Mouse (Mus musculus): ENCODE measurements around the gene C2cd3. TPM values are rescaled to one million over a fixed set of nuclear protein-coding genes. Genes with fewer than 3 reads are reported as not detected.

C2cd3 gene
- total RNA-seq, 2 experiments from 2014 or later: 25.3 to 28.8 TPM

- Histone ChIP-seq H3K27ac (no peak overlapping the region; the same call in 1 of the 2 replicates), H3K4me3 (no peak overlapping the region)
- intact Hi-C loops (cut with DNase I): loop anchor here (2.0 kb wide), 1 partner anchor 24 kb away; no protein-coding TSS in a partner anchor
- DNase-seq (ENCODE audit: extremely low spot score in 1 of 2, low spot score in 2 of 2): no peak
- TF ChIP-seq CTCF (IDR thresholded peaks at IDR 0.05): no peak
Measured at GRCm38 (mm10) chr7:100364888-100365287, 7.1 kb upstream of the C2cd3 start.

GRCm38 (mm10) chr7:100372452-100372980 lies 483 bp downstream of the C2cd3 start:
- DNase-seq (ENCODE audit: extremely low spot score in 1 of 2, low spot score in 2 of 2): no peak
- H3K27ac ChIP-seq: peak overlapping the region; percentile 41
- no peak for TF ChIP-seq CTCF (IDR thresholded peaks at IDR 0.05)
- H3K4me3 ChIP-seq: peak overlapping the region; percentile 96
- intact Hi-C loops (cut with DNase I): loop anchor here (10.0 kb wide), 1 partner anchor 232 kb away; the partner anchor contains the start of genes Mrpl48 and Rab6a

GRCm38 (mm10) chr7:100378257-100378656 lies 6.2 kb downstream of the C2cd3 start:
- intact Hi-C loops (cut with DNase I): loop anchor here (10.0 kb wide), 1 partner anchor 227 kb away; the partner anchor contains the start of genes Mrpl48 and Rab6a
- peak overlapping the region; percentile 56 for H3K27ac ChIP-seq
- DNase-seq (ENCODE audit: extremely low spot score in 1 of 2, low spot score in 2 of 2): no peak
- no peak overlapping the region for H3K4me3 ChIP-seq
- no peak for TF ChIP-seq CTCF (IDR thresholded peaks at IDR 0.05)

GRCm38 (mm10) chr7:100381161-100381560 lies 9.1 kb downstream of the C2cd3 start:
- Histone ChIP-seq H3K27ac (no peak overlapping the region), H3K4me3 (no peak overlapping the region)
- no peak for DNase-seq (ENCODE audit: extremely low spot score in 1 of 2, low spot score in 2 of 2)
- intact Hi-C loops (cut with DNase I): no loop called here
- no peak for TF ChIP-seq CTCF (IDR thresholded peaks at IDR 0.05)

DNA sequence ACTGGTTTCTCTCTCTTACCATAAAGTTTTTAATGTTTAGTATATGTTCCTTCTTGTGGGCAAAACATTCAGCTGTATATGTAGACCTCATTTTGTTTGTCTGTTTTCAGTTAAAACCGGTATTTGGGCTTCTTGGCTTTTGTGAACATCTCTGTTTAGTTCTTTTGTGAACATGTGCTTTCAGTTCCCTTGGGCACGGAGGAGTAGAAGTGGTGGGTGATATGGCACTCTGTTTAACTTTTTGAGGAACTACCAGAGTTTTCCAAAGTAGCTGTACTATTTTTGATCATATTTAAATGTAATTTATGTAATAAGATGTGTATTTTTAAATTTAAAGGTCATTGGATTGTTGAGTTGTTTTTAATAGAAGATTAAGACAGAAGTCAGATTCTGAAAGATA lies 11.2 kb downstream of the C2cd3 start:
- intact Hi-C loops (cut with DNase I): no loop called here
- TF ChIP-seq CTCF (IDR thresholded peaks at IDR 0.05): no peak
- no peak overlapping the region for H3K4me3 ChIP-seq

GRCm38 (mm10) chr7:100388174-100388573 lies 16.1 kb downstream of the C2cd3 start:
- intact Hi-C loops (cut with DNase I): loop anchor here (2.0 kb wide), 1 partner anchor 23 kb away; no protein-coding TSS in a partner anchor
- Histone ChIP-seq H3K4me3 (no peak overlapping the region), H3K27ac (peak overlapping the region; percentile 74)
- DNase-seq (ENCODE audit: extremely low spot score in 1 of 2, low spot score in 2 of 2): no peak
- no peak for TF ChIP-seq CTCF (IDR thresholded peaks at IDR 0.05)

More for the DNA sequence above, 11.2 kb downstream of the C2cd3 start:
- 0 out of 2 replicates have a peak overlapping the region, but pooled peaks have one; percentile 2 for H3K27ac ChIP-seq
- no peak for DNase-seq (ENCODE audit: extremely low spot score in 1 of 2, low spot score in 2 of 2)

DNA sequence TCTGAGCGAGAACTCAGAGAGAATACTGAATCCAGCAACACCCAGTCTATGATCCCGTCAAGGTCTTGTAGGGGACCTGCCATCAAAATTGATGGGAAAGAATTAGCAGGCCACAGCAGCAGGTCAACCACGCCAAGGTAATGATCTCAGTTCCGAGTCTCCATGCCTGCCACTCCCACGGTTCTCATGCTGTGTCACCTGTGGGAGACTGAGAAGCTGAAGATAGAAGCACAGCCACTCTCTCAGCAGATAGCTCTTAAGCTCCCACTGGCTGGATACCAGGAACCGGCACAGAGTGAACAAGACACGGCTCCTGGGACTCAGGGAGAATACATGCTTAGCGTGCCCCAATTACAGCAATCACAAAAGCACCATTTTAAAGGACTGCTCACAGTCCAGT lies 18.1 kb downstream of the C2cd3 start:
- peak overlapping the region; percentile 32; the same call in 1 of the 2 replicates for H3K27ac ChIP-seq
- intact Hi-C loops (cut with DNase I): loop anchor here (1.0 kb wide), 1 partner anchor 109 kb away; no protein-coding TSS in a partner anchor
- peak in 1 of 2 experiments; percentile 17 for DNase-seq (ENCODE audit: extremely low spot score in 1 of 2, low spot score in 2 of 2)
- H3K4me3 ChIP-seq: no peak overlapping the region
- TF ChIP-seq CTCF (IDR thresholded peaks at IDR 0.05): no peak

GRCm38 (mm10) chr7:100392265-100392664 lies 20.2 kb downstream of the C2cd3 start:
- intact Hi-C loops (cut with DNase I): no loop called here
- Histone ChIP-seq H3K27ac (no peak overlapping the region), H3K4me3 (no peak overlapping the region)
- TF ChIP-seq CTCF (IDR thresholded peaks at IDR 0.05): peak; percentile 39
- DNase-seq (ENCODE audit: extremely low spot score in 1 of 2, low spot score in 2 of 2): peak in 1 of 2 experiments; percentile 19

- intact Hi-C loops (cut with DNase I): no loop called here
- DNase-seq (ENCODE audit: extremely low spot score in 1 of 2, low spot score in 2 of 2): no peak
- Histone ChIP-seq H3K4me3 (no peak overlapping the region), H3K27ac (no peak overlapping the region)
- no peak for TF ChIP-seq CTCF (IDR thresholded peaks at IDR 0.05)
Measured at GRCm38 (mm10) chr7:100399231-100399913, 27.3 kb downstream of the C2cd3 start.

- intact Hi-C loops (cut with DNase I): loop anchor here (5.0 kb wide), 1 partner anchor 59 kb away; no protein-coding TSS in a partner anchor
- DNase-seq (ENCODE audit: extremely low spot score in 1 of 2, low spot score in 2 of 2): no peak
- Histone ChIP-seq H3K27ac (no peak overlapping the region), H3K4me3 (no peak overlapping the region)
- no peak for TF ChIP-seq CTCF (IDR thresholded peaks at IDR 0.05)
Measured at GRCm38 (mm10) chr7:100400899-100401539, 29.0 kb downstream of the C2cd3 start.

- TF ChIP-seq CTCF (IDR thresholded peaks at IDR 0.05): no peak
- Histone ChIP-seq H3K4me3 (no peak overlapping the region), H3K27ac (no peak overlapping the region)
- no peak for DNase-seq (ENCODE audit: extremely low spot score in 1 of 2, low spot score in 2 of 2)
- intact Hi-C loops (cut with DNase I): loop anchor here (5.0 kb wide), 1 partner anchor 60 kb away; no protein-coding TSS in a partner anchor
Measured at GRCm38 (mm10) chr7:100402715-100403114, 30.7 kb downstream of the C2cd3 start.

DNA sequence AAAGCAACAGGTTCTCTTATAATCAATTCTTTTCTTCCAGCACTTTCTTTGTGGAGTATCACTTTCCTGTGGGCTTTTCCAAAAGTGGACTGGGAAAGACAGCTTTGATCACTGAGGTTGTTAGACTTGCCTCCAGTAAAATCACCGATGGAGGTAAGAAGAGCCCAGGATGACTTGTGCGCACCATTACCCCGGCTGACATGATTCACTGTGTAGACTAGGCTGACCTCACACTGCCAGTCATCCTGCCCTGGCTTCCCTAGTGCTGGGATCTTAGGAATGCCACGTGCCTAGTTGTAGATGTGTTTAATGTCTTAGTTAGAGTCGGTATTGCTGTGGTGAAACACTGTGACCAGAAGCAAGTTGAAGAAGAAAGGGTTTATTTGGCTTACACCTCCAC lies 35.6 kb downstream of the C2cd3 start:
- no peak overlapping the region for H3K4me3 ChIP-seq
- intact Hi-C loops (cut with DNase I): no loop called here
- no peak overlapping the region for H3K27ac ChIP-seq
- no peak for TF ChIP-seq CTCF (IDR thresholded peaks at IDR 0.05)
- no peak for DNase-seq (ENCODE audit: extremely low spot score in 1 of 2, low spot score in 2 of 2)

All from left cerebral cortex, adult 2 months (tissue).